Mouse (Mus musculus) liver, embryonic 14.5 days (tissue): Measurements from ENCODE around the gene Mrps10.

Experiments
- CTCF ChIP-seq: IDR thresholded peaks from 2 replicates; pipeline ENCODE4 v1.5.1; 2016; ENCODE audit warnings: antibody characterized with exemption, low read depth, control low read depth
- EP300 ChIP-seq: IDR thresholded peaks from 2 replicates; pipeline ENCODE4 v1.6.1; 2016; ENCODE audit warnings: antibody characterized with exemption, low read depth

- TF ChIP-seq CTCF (no peak), EP300 (peak; percentile 47)
These were observed 48.9 kb upstream of the Mrps10 start for GRCm38 (mm10) chr17:47319761-47320160.
